Mouse (Mus musculus) spleen, embryonic (tissue): Measurements from ENCODE around the gene Pip4k2a.

Experiments used
- CTCF ChIA-PET: fragments of 350-600 bp; sonication (Branson Sonifier 250); formaldehyde crosslinking; loops from one replicate; lab custom pipeline; 2022; lab: Charles Lee

Pip4k2a gene

GRCm38 (mm10) chr2:18998054-18998478, at the start of gene Pip4k2a, which contains the start of gene 4930426L09Rik:
Pip4k2a (minus strand) TSS chr2:18998126.
4930426L09Rik (plus strand) TSS chr2:18998343.
- CTCF ChIA-PET: interaction anchor here (0.6 kb wide), 1 partner anchor 125 kb away, joined by 3 read pairs; no protein-coding TSS in a partner anchor

GRCm38 (mm10) chr2:19037907-19038570, 40.1 kb upstream of the Pip4k2a start:
- CTCF ChIA-PET: interaction anchor here (0.5 to 1.1 kb wide), 2 partner anchors 9 to 307 kb away, joined by 3 to 13 read pairs; no protein-coding TSS in a partner anchor

GRCm38 (mm10) chr2:19037430-19037829, 39.5 kb upstream of the Pip4k2a start:
- CTCF ChIA-PET: interaction anchor here (0.5 to 1.1 kb wide), 2 partner anchors 10 to 308 kb away, joined by 3 to 13 read pairs; no protein-coding TSS in a partner anchor

GRCm38 (mm10) chr2:19024807-19025206, 26.9 kb upstream of the Pip4k2a start:
- CTCF ChIA-PET: interaction anchor here (0.8 kb wide), 1 partner anchor 186 kb away, joined by 3 read pairs; no protein-coding TSS in a partner anchor

- CTCF ChIA-PET: no interaction called here
These were observed 20.1 kb upstream of the Pip4k2a start for GRCm38 (mm10) chr2:19018034-19018433.

- CTCF ChIA-PET: no interaction called here
These were observed 18.9 kb upstream of the Pip4k2a start for GRCm38 (mm10) chr2:19016839-19017238.

- CTCF ChIA-PET: no interaction called here
These were observed 18.4 kb upstream of the Pip4k2a start for GRCm38 (mm10) chr2:19016348-19016747.

GRCm38 (mm10) chr2:19011443-19011842, 13.5 kb upstream of the Pip4k2a start:
- CTCF ChIA-PET: no interaction called here

GRCm38 (mm10) chr2:19010541-19010940, 12.6 kb upstream of the Pip4k2a start:
- CTCF ChIA-PET: interaction anchor here (0.7 kb wide), 1 partner anchor 135 kb away, joined by 3 read pairs; no protein-coding TSS in a partner anchor

GRCm38 (mm10) chr2:19007580-19007979, 9.7 kb upstream of the Pip4k2a start:
- CTCF ChIA-PET: interaction anchor here (0.6 kb wide), 1 partner anchor 37 kb away, joined by 4 read pairs; no protein-coding TSS in a partner anchor

- CTCF ChIA-PET: no interaction called here
These were observed 8.2 kb upstream of the Pip4k2a start for GRCm38 (mm10) chr2:19006124-19006523.

- CTCF ChIA-PET: interaction anchor here (0.8 kb wide), 1 partner anchor 96 kb away, joined by 3 read pairs; no protein-coding TSS in a partner anchor
These were observed 6.9 kb upstream of the Pip4k2a start for GRCm38 (mm10) chr2:19004801-19005200.

- CTCF ChIA-PET: no interaction called here
These were observed 1.5 kb upstream of the Pip4k2a start for GRCm38 (mm10) chr2:18999395-18999794.

- CTCF ChIA-PET: interaction anchor here (0.6 to 1.4 kb wide), 2 partner anchors 9 to 328 kb away, joined by 3 to 4 read pairs; no protein-coding TSS in a partner anchor
These were observed 447 bp downstream of the Pip4k2a start for GRCm38 (mm10) chr2:18997387-18997971.

GRCm38 (mm10) chr2:18996451-18997211, 1.3 kb downstream of the Pip4k2a start:
- CTCF ChIA-PET: interaction anchor here (0.6 to 1.4 kb wide), 4 partner anchors 9 to 1954 kb away, joined by 3 to 12 read pairs (median 6); no protein-coding TSS in a partner anchor

GRCm38 (mm10) chr2:18992512-18993510, 5.1 kb downstream of the Pip4k2a start:
- CTCF ChIA-PET: no interaction called here

- CTCF ChIA-PET: interaction anchor here (1.4 kb wide), 1 partner anchor 8 kb away, joined by 3 read pairs; no protein-coding TSS in a partner anchor
These were observed 9.0 kb downstream of the Pip4k2a start for GRCm38 (mm10) chr2:18988885-18989284.

- CTCF ChIA-PET: interaction anchor here (1.1 kb wide), 1 partner anchor 29 kb away, joined by 3 read pairs; no protein-coding TSS in a partner anchor
These were observed 12.4 kb downstream of the Pip4k2a start for GRCm38 (mm10) chr2:18985506-18985905.

- CTCF ChIA-PET: no interaction called here
These were observed 13.7 kb downstream of the Pip4k2a start for GRCm38 (mm10) chr2:18984095-18984847.
